ENCODE assay signal across 11 mouse cellular contexts in the genomic region with DNA sequence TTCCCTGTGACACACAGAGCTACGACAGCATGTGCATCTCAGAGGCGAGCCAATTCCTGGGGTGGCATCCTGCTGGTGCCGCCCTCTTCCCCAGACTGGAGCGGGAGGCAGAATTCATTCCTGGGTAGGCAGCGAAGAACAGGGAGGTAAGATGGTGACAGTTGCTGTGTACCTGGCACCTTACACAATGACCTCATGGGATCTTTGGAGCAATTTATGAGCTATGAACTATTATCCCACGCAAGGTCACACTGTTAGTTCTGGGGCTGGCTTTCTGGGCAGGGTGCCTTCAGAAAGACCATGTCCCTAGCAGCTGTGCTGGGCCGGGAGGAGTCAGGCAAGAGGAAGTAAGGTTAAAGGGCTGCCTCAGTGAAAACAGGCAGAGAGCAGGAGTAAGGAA.
A peak's percentile ranks its signal among the peaks of the same experiment; 100 is the strongest.
DNase-seq lines count a peak whose midpoint lies in the region; ATAC-seq and TF ChIP-seq lines count a peak whose summit lies in the region.
"Had no signal": no experiment of that assay in that cellular context is flagged by ENCODE, and none has a peak within 500 bp of the region (broad histone marks: within the 10 kb centered on the region; RNA-seq: fewer than 3 reads in every experiment).

No protein-coding gene starts in this region.

- H3K9me3 ChIP-seq in heart, embryonic 13.5 days = no peaks in the 10 kb centered on the region
- no peaks in the 10 kb centered on the region for H3K9me3 ChIP-seq in neural tube, embryonic 15.5 days (replicated peaks)

- no peak overlapping the region; the same call in 1 of the 2 replicates for H3K4me2 ChIP-seq in heart, embryonic 13.5 days
- no peak overlapping the region for H3K4me2 ChIP-seq in neural tube, embryonic 15.5 days
- H3K4me2 ChIP-seq: hindbrain, embryonic 14.5 days; liver, embryonic 11.5 days had no signal

- WGBS in heart, embryonic 13.5 days = 70% methylated on average over 7 of the region's 7 CpGs
- WGBS in neural tube, embryonic 15.5 days = 71% methylated on average over 7 of the region's 7 CpGs
- 46% methylated on average over 7 of the region's 7 CpGs for WGBS in olfactory bulb, adult 2 months
- 76% methylated on average over 7 of the region's 7 CpGs for WGBS in lung, adult 2 months

- no peaks in the 10 kb centered on the region for H3K27me3 ChIP-seq in heart, embryonic 13.5 days (replicated peaks)
- no peaks in the 10 kb centered on the region for H3K27me3 ChIP-seq in neural tube, embryonic 15.5 days (replicated peaks)

- no peak for TF ChIP-seq POLR2A in olfactory bulb, adult 2 months (IDR thresholded peaks at IDR 0.05; ENCODE audit: insufficient read depth, low read depth, low read length)
- TF ChIP-seq POLR2A in lung, adult 2 months (IDR thresholded peaks at IDR 0.05; ENCODE audit: borderline replicate concordance, extremely low read depth, low read depth, low read length) = no peak

- peak overlapping the region; percentile 34; the same call in 1 of the 2 replicates for H3K27ac ChIP-seq in heart, embryonic 13.5 days (replicated peaks)
- H3K27ac ChIP-seq in neural tube, embryonic 15.5 days (replicated peaks) = peak overlapping the region; percentile 33; the same call in 1 of the 2 replicates
- peak overlapping the region; percentile 34; the same call in 1 of the 2 replicates for H3K27ac ChIP-seq in olfactory bulb, adult 2 months (ENCODE audit: insufficient read depth, low read depth, low read length)
- H3K27ac ChIP-seq: hindbrain, embryonic 14.5 days; macrophage had no signal

- H3K9ac ChIP-seq in heart, embryonic 13.5 days = peak overlapping the region; percentile 53
- no peak overlapping the region for H3K9ac ChIP-seq in neural tube, embryonic 15.5 days (replicated peaks)
- H3K9ac ChIP-seq: hindbrain, embryonic 14.5 days had no signal

- DNase-seq in adrenal gland, adult 2 months = peak; percentile 46
- no peak for DNase-seq in adrenal gland, postnatal 25 days
- DNase-seq in heart, adult 8-10 months (ENCODE audit: low spot score) = no peak
- DNase-seq in neural tube, embryonic 10.5 days (ENCODE audit: extremely low spot score, low spot score) = no peak
- DNase-seq in lung, adult 2 months = no peak

- no peak for ATAC-seq in heart, embryonic 13.5 days (ENCODE audit: extremely low read depth, insufficient number of reproducible peaks, low FRiP score, low TSS enrichment)
- ATAC-seq in neural tube, embryonic 15.5 days (ENCODE audit: low FRiP score) = no peak

- no peak overlapping the region for H3K4me3 ChIP-seq in heart, embryonic 13.5 days
- H3K4me3 ChIP-seq in neural tube, embryonic 15.5 days (replicated peaks) = no peak overlapping the region
- no peak overlapping the region for H3K4me3 ChIP-seq in olfactory bulb, adult 2 months (ENCODE audit: insufficient read depth, low read depth, low read length)
- H3K4me3 ChIP-seq in lung, adult 2 months (replicated peaks; ENCODE audit: extremely low read depth, low read depth, low read length) = no peak overlapping the region

- peaks cover 43% of the 10 kb centered on the region for H3K36me3 ChIP-seq in heart, embryonic 13.5 days
- peaks cover 9% of the 10 kb centered on the region; the same call in 1 of the 2 replicates for H3K36me3 ChIP-seq in neural tube, embryonic 15.5 days

- no peak for TF ChIP-seq CTCF in olfactory bulb, adult 2 months (IDR thresholded peaks at IDR 0.05; ENCODE audit: insufficient read depth, low read depth, low read length)
- TF ChIP-seq CTCF in lung, adult 2 months (IDR thresholded peaks at IDR 0.05; ENCODE audit: insufficient read depth, low read length) = no peak

- H3K4me1 ChIP-seq in heart, embryonic 13.5 days = peaks cover 23% of the 10 kb centered on the region
- H3K4me1 ChIP-seq in neural tube, embryonic 15.5 days = peaks cover 23% of the 10 kb centered on the region; the same call in 1 of the 2 replicates
- H3K4me1 ChIP-seq in olfactory bulb, adult 2 months (ENCODE audit: control insufficient read depth, insufficient read depth, low read length) = peaks cover 10% of the 10 kb centered on the region; the same call in 1 of the 2 replicates
- no peaks in the 10 kb centered on the region for H3K4me1 ChIP-seq in lung, adult 2 months (ENCODE audit: control insufficient read depth, insufficient read depth, low read length)
